30 mouse cellular contexts compared by ENCODE assay signal in genomic region chr3:101483256-101483983, GRCm38 (mm10).
A peak's percentile ranks its signal among the peaks of the same experiment; 100 is the strongest.
DNase-seq lines count a peak whose midpoint lies in the region; ATAC-seq lines count a peak whose summit lies in the region.
"Had no signal": no experiment of that assay in that cellular context is flagged by ENCODE, and none has a peak within 500 bp of the region (broad histone marks: within the 10 kb centered on the region; RNA-seq: fewer than 3 reads in every experiment).

No protein-coding gene starts in this region.

- H3K9ac ChIP-seq in hindbrain, embryonic 15.5 days: no peak overlapping the region
- H3K9ac ChIP-seq in midbrain, embryonic 13.5 days (replicated peaks): no peak overlapping the region
- no peak overlapping the region for H3K9ac ChIP-seq in midbrain, embryonic 16.5 days (ENCODE audit: low read depth, low read length)
- H3K9ac ChIP-seq in intestine, embryonic 15.5 days: no peak overlapping the region
- H3K9ac ChIP-seq: embryonic facial prominence, embryonic 15.5 days; heart, embryonic 15.5 days; kidney, embryonic 15.5 days; limb, embryonic 12.5 days; liver, embryonic 15.5 days; lung, embryonic 15.5 days had no signal

- DNase-seq in hindbrain, embryonic 10.5 days (ENCODE audit: low spot score): no peak
- no peak for DNase-seq in midbrain, embryonic 10.5 days (ENCODE audit: low spot score)
- DNase-seq in adrenal gland, postnatal 4 days (ENCODE audit: low spot score in 2 of 2): no peak
- DNase-seq: adrenal gland, adult 2 months; adrenal gland, postnatal 36 days; cerebellum, adult 8-10 months; cerebellum, postnatal 25 days; gastrocnemius, postnatal 14 days; kidney, adult 11 months; kidney, postnatal 25 days; lung, postnatal 36 days; right cerebral cortex, adult 18-20 months; spleen, adult 18-20 months; thymus, postnatal 14 days had no signal

- H3K36me3 ChIP-seq in hindbrain, embryonic 15.5 days: no peaks in the 10 kb centered on the region
- no peaks in the 10 kb centered on the region for H3K36me3 ChIP-seq in hindbrain, embryonic 10.5 days
- no peaks in the 10 kb centered on the region for H3K36me3 ChIP-seq in midbrain, embryonic 13.5 days
- H3K36me3 ChIP-seq in midbrain, embryonic 10.5 days: no peaks in the 10 kb centered on the region
- H3K36me3 ChIP-seq in midbrain, embryonic 16.5 days (ENCODE audit: control insufficient read depth, insufficient read depth, low read length): no peaks in the 10 kb centered on the region
- no peaks in the 10 kb centered on the region for H3K36me3 ChIP-seq in intestine, embryonic 15.5 days
- H3K36me3 ChIP-seq: embryonic facial prominence, embryonic 10.5 days; embryonic facial prominence, embryonic 15.5 days; heart, embryonic 10.5 days; heart, embryonic 15.5 days; kidney, embryonic 15.5 days; limb, embryonic 12.5 days; liver, embryonic 15.5 days; lung, embryonic 15.5 days had no signal

- H3K4me3 ChIP-seq in hindbrain, embryonic 15.5 days: no peak overlapping the region
- H3K4me3 ChIP-seq in hindbrain, embryonic 10.5 days: no peak overlapping the region
- H3K4me3 ChIP-seq in midbrain, embryonic 13.5 days (replicated peaks): no peak overlapping the region
- no peak overlapping the region for H3K4me3 ChIP-seq in midbrain, embryonic 10.5 days
- H3K4me3 ChIP-seq in midbrain, embryonic 16.5 days (ENCODE audit: low read depth, low read length): no peak overlapping the region
- H3K4me3 ChIP-seq in intestine, embryonic 15.5 days (replicated peaks): no peak overlapping the region
- H3K4me3 ChIP-seq: embryonic facial prominence, embryonic 10.5 days; embryonic facial prominence, embryonic 15.5 days; heart, embryonic 10.5 days; heart, embryonic 15.5 days; kidney, embryonic 15.5 days; layer of hippocampus, adult 2 months; left cerebral cortex, adult 2 months; limb, embryonic 12.5 days; liver, embryonic 15.5 days; lung, embryonic 15.5 days had no signal

- H3K9me3 ChIP-seq in hindbrain, embryonic 15.5 days: no peaks in the 10 kb centered on the region
- H3K9me3 ChIP-seq in hindbrain, embryonic 10.5 days: no peaks in the 10 kb centered on the region
- H3K9me3 ChIP-seq in midbrain, embryonic 13.5 days: no peaks in the 10 kb centered on the region
- H3K9me3 ChIP-seq in midbrain, embryonic 10.5 days (replicated peaks): no peaks in the 10 kb centered on the region
- H3K9me3 ChIP-seq in midbrain, embryonic 16.5 days (replicated peaks; ENCODE audit: control insufficient read depth, low read length, poor library complexity, severe bottlenecking): no peaks in the 10 kb centered on the region
- H3K9me3 ChIP-seq in intestine, embryonic 15.5 days: no peaks in the 10 kb centered on the region
- H3K9me3 ChIP-seq: embryonic facial prominence, embryonic 10.5 days; embryonic facial prominence, embryonic 15.5 days; heart, embryonic 10.5 days; heart, embryonic 15.5 days; kidney, embryonic 15.5 days; liver, embryonic 15.5 days; lung, embryonic 15.5 days had no signal

- H3K4me1 ChIP-seq in hindbrain, embryonic 15.5 days (replicated peaks): 0 out of 2 replicates have a peak, but pooled peaks cover 3% of the 10 kb centered on the region
- peaks cover 10% of the 10 kb centered on the region for H3K4me1 ChIP-seq in hindbrain, embryonic 10.5 days (replicated peaks)
- H3K4me1 ChIP-seq in midbrain, embryonic 13.5 days (replicated peaks): no peaks in the 10 kb centered on the region
- peaks cover 14% of the 10 kb centered on the region for H3K4me1 ChIP-seq in midbrain, embryonic 10.5 days
- H3K4me1 ChIP-seq in midbrain, embryonic 16.5 days (ENCODE audit: control insufficient read depth, insufficient read depth, low read length): no peaks in the 10 kb centered on the region
- H3K4me1 ChIP-seq in intestine, embryonic 15.5 days (replicated peaks): no peaks in the 10 kb centered on the region
- H3K4me1 ChIP-seq: embryonic facial prominence, embryonic 15.5 days; kidney, embryonic 15.5 days; liver, embryonic 15.5 days had no signal

- 47% methylated on average over 3 of the region's 3 CpGs for WGBS in hindbrain, embryonic 15.5 days
- WGBS in hindbrain, embryonic 10.5 days: 76% methylated on average over 3 of the region's 3 CpGs
- 53% methylated on average over 3 of the region's 3 CpGs for WGBS in midbrain, embryonic 13.5 days
- 71% methylated on average over 3 of the region's 3 CpGs for WGBS in midbrain, embryonic 10.5 days
- 47% methylated on average over 3 of the region's 3 CpGs for WGBS in midbrain, embryonic 16.5 days
- WGBS in intestine, embryonic 15.5 days: 68% methylated on average over 3 of the region's 3 CpGs

- H3K4me2 ChIP-seq in hindbrain, embryonic 15.5 days: no peak overlapping the region
- no peak overlapping the region for H3K4me2 ChIP-seq in midbrain, embryonic 13.5 days (replicated peaks)
- no peak overlapping the region for H3K4me2 ChIP-seq in midbrain, embryonic 16.5 days (ENCODE audit: low read length)
- H3K4me2 ChIP-seq in intestine, embryonic 15.5 days (replicated peaks): no peak overlapping the region
- H3K4me2 ChIP-seq: embryonic facial prominence, embryonic 15.5 days; heart, embryonic 15.5 days; kidney, embryonic 15.5 days; limb, embryonic 12.5 days; liver, embryonic 15.5 days; lung, embryonic 15.5 days had no signal

- peak; percentile 50; the same call in 1 of the 2 replicates for ATAC-seq in hindbrain, embryonic 15.5 days (ENCODE audit: low FRiP score, low read depth)
- peak; percentile 53 for ATAC-seq in midbrain, embryonic 13.5 days
- peak; percentile 73 for ATAC-seq in midbrain, embryonic 16.5 days
- ATAC-seq in intestine, embryonic 15.5 days: no peak
- ATAC-seq: activated CD4-positive, CD25-positive, alpha-beta regulatory T cell, adult 4 months had no signal

- no peak overlapping the region for H3K27ac ChIP-seq in hindbrain, embryonic 15.5 days (replicated peaks)
- H3K27ac ChIP-seq in hindbrain, embryonic 10.5 days: no peak overlapping the region
- no peak overlapping the region for H3K27ac ChIP-seq in midbrain, embryonic 13.5 days
- H3K27ac ChIP-seq in midbrain, embryonic 10.5 days (replicated peaks): no peak overlapping the region
- H3K27ac ChIP-seq in midbrain, embryonic 16.5 days (ENCODE audit: low read length): no peak overlapping the region
- H3K27ac ChIP-seq in intestine, embryonic 15.5 days: no peak overlapping the region
- H3K27ac ChIP-seq: embryonic facial prominence, embryonic 10.5 days; embryonic facial prominence, embryonic 15.5 days; heart, embryonic 10.5 days; heart, embryonic 15.5 days; kidney, embryonic 15.5 days; layer of hippocampus, adult 2 months; left cerebral cortex, adult 2 months; limb, embryonic 12.5 days; liver, embryonic 15.5 days; lung, embryonic 15.5 days had no signal

- no peaks in the 10 kb centered on the region for H3K27me3 ChIP-seq in hindbrain, embryonic 15.5 days
- no peaks in the 10 kb centered on the region for H3K27me3 ChIP-seq in hindbrain, embryonic 10.5 days (ENCODE audit: insufficient read depth, poor library complexity, severe bottlenecking)
- no peaks in the 10 kb centered on the region for H3K27me3 ChIP-seq in midbrain, embryonic 13.5 days
- H3K27me3 ChIP-seq in midbrain, embryonic 10.5 days (ENCODE audit: low read depth, poor library complexity, severe bottlenecking): no peaks in the 10 kb centered on the region
- H3K27me3 ChIP-seq in midbrain, embryonic 16.5 days (ENCODE audit: control insufficient read depth, insufficient read depth, low read depth, low read length): no peaks in the 10 kb centered on the region
- H3K27me3 ChIP-seq in intestine, embryonic 15.5 days (replicated peaks): no peaks in the 10 kb centered on the region
- H3K27me3 ChIP-seq: CH12.LX; embryonic facial prominence, embryonic 15.5 days; heart, embryonic 15.5 days; kidney, embryonic 15.5 days; limb, embryonic 12.5 days; liver, embryonic 15.5 days; lung, embryonic 15.5 days had no signal
